Mouse (Mus musculus) telencephalon, adult 2 months (tissue): ENCODE results near the gene Sigmar1.

Experiments used
- DNase-seq: peaks from one replicate; pipeline ENCODE4 v3.0.0-alpha.2; 2011; ENCODE audit warnings: low read depth, low spot score

The Sigmar1 gene

GRCm38 (mm10) chr4:41757321-41757720, 1.4 kb upstream of the Sigmar1 start:
- DNase-seq = no peak

- DNase-seq = no peak
Observed at GRCm38 (mm10) chr4:41756440-41756839, 483 bp upstream of the Sigmar1 start.

- DNase-seq = peak; percentile 42
Observed at GRCm38 (mm10) chr4:41754797-41755337, 1.1 kb downstream of the Sigmar1 start, which contains the start of gene Galt. Gene Galt (plus strand): TSS chr4:41755228.

GRCm38 (mm10) chr4:41745021-41745420, 10.9 kb downstream of the Sigmar1 start:
- no peak for DNase-seq

- no peak for DNase-seq
Observed at GRCm38 (mm10) chr4:41744131-41744530, 11.8 kb downstream of the Sigmar1 start.

- peak; percentile 97 for DNase-seq
Observed at GRCm38 (mm10) chr4:41741158-41741560, 14.8 kb downstream of the Sigmar1 start.

- no peak for DNase-seq
Observed at GRCm38 (mm10) chr4:41740380-41741157, 15.4 kb downstream of the Sigmar1 start.

GRCm38 (mm10) chr4:41739260-41739659, 16.7 kb downstream of the Sigmar1 start:
- DNase-seq = no peak

- DNase-seq = no peak
Observed at GRCm38 (mm10) chr4:41738256-41738603, 17.7 kb downstream of the Sigmar1 start.

- peak; percentile 59 for DNase-seq
Observed at GRCm38 (mm10) chr4:41737602-41738255, 18.2 kb downstream of the Sigmar1 start.

- no peak for DNase-seq
Observed at GRCm38 (mm10) chr4:41731052-41731765, 24.7 kb downstream of the Sigmar1 start, which contains the start of gene Arid3c. Gene Arid3c (minus strand): TSS chr4:41731142.

- DNase-seq = no peak
Observed at GRCm38 (mm10) chr4:41726826-41727621, 28.9 kb downstream of the Sigmar1 start.

- peak; percentile 98 for DNase-seq
Observed at GRCm38 (mm10) chr4:41722918-41723351, 33.0 kb downstream of the Sigmar1 start, which contains the start of gene Dctn3. Gene Dctn3 (minus strand): TSS chr4:41723170.

GRCm38 (mm10) chr4:41716834-41717233, 39.1 kb downstream of the Sigmar1 start:
- DNase-seq = no peak

- no peak for DNase-seq
Observed at GRCm38 (mm10) chr4:41715596-41715995, 40.4 kb downstream of the Sigmar1 start.

- no peak for DNase-seq
Observed at GRCm38 (mm10) chr4:41715082-41715481, 40.9 kb downstream of the Sigmar1 start.

GRCm38 (mm10) chr4:41714276-41714675, 41.7 kb downstream of the Sigmar1 start:
- no peak for DNase-seq

GRCm38 (mm10) chr4:41713197-41714067, 42.5 kb downstream of the Sigmar1 start, which contains the start of gene Rpp25l:
Gene Rpp25l (minus strand): TSS chr4:41713534.
- no peak for DNase-seq

GRCm38 (mm10) chr4:41712421-41713196, 43.3 kb downstream of the Sigmar1 start:
- DNase-seq = no peak
